Mouse (Mus musculus) hindbrain, embryonic 14.5 days (tissue): ENCODE data around the gene Tnfrsf13c. TPM values are rescaled to one million over a fixed set of nuclear protein-coding genes. Genes with fewer than 3 reads are reported as not detected.
A peak's percentile ranks its signal among the peaks of the same experiment; 100 is the strongest.

Experiments used
- ATAC-seq: fragments of 200-750 bp; cut with Nextera tagmentation; 2 replicates; pipeline ENCODE4 v1.8.0; 2017; ENCODE audit warnings: moderate number of reproducible peaks, mild to moderate bottlenecking, moderate TSS enrichment, moderate library complexity; ENCODE audit not compliant: low FRiP score
- DNase-seq: peaks from one replicate; pipeline ENCODE4 v3.0.0-alpha.2; 2015; ENCODE audit warnings: low spot score
- H3K27ac ChIP-seq: fragments of 300-500 bp; sonication (generic); 2 replicates; pipeline ENCODE4 v1.5.1; 2014; ENCODE audit warnings: mild to moderate bottlenecking, moderate library complexity
- H3K27me3 ChIP-seq: fragments of 300-500 bp; sonication (generic); 2 replicates; pipeline ENCODE4 v1.6.1; 2014; ENCODE audit warnings: mild to moderate bottlenecking, low read length, mixed read lengths; ENCODE audit not compliant: control insufficient read depth, insufficient read depth
- H3K36me3 ChIP-seq: fragments of 300-500 bp; sonication (generic); replicated peaks from 2 replicates; pipeline ENCODE4 v1.6.1; 2014; ENCODE audit not compliant: control insufficient read depth, insufficient read depth
- H3K4me1 ChIP-seq: fragments of 300-500 bp; sonication (generic); replicated peaks from 2 replicates; pipeline ENCODE4 v1.6.1; 2014; ENCODE audit warnings: antibody characterized with exemption, low read length, mixed read lengths; ENCODE audit not compliant: control insufficient read depth, insufficient read depth
- H3K4me2 ChIP-seq: fragments of 300-500 bp; sonication (generic); replicated peaks from 2 replicates; pipeline ENCODE4 v1.6.1; 2014; ENCODE audit warnings: mild to moderate bottlenecking, moderate library complexity
- H3K4me3 ChIP-seq: fragments of 300-500 bp; sonication (generic); replicated peaks from 2 replicates; pipeline ENCODE4 v1.5.1; 2014; ENCODE audit warnings: mild to moderate bottlenecking, low read length
- H3K9ac ChIP-seq: fragments of 300-500 bp; sonication (generic); 2 replicates; pipeline ENCODE4 v1.6.1; 2014
- H3K9me3 ChIP-seq: fragments of 300-500 bp; sonication (generic); 2 replicates; pipeline ENCODE4 v1.6.1; 2016; ENCODE audit warnings: low read length; ENCODE audit not compliant: control insufficient read depth
- WGBS: fragments of 180-500 bp; shearing (Covaris S2); extraction: QIAGEN DNeasy Blood & Tissue Kit; methylation state at CpG from one replicate; pipeline ENCODE4 v1.1.7; 2014; 5-methylcytosine and 5-hydroxymethylcytosine counted together
- polyA plus RNA-seq: library from polyadenylated mRNA; unstranded; fragments of >200 nt; fragmentation: Nextera tagmentation; extraction: Ambion mirVana; gene quantifications from 2 replicates; pipeline ENCODE4 v1.2.1, GENCODE M21; 2014

The Tnfrsf13c gene
- polyA plus RNA-seq, 1 experiment from 2014 or later = 0.68 TPM

- peaks cover 54% of the 10 kb centered on the region for H3K27me3 ChIP-seq
- no peak overlapping the region for H3K4me3 ChIP-seq
- no peak overlapping the region for H3K27ac ChIP-seq
- 0 out of 2 replicates have a peak overlapping the region, but pooled peaks have one; percentile 20 for H3K9ac ChIP-seq
- H3K9me3 ChIP-seq = no peaks in the 10 kb centered on the region
- DNase-seq = peak; percentile 60
- peak overlapping the region; percentile 30; the same call in 1 of the 2 replicates for H3K4me2 ChIP-seq
- H3K4me1 ChIP-seq = peaks cover 19% of the 10 kb centered on the region
- WGBS = 39% methylated on average over 9 of the region's 9 CpGs
- ATAC-seq = peak; percentile 83
- peaks cover 48% of the 10 kb centered on the region for H3K36me3 ChIP-seq
Measured at GRCm38 (mm10) chr15:82206365-82207104, 17.6 kb downstream of the Tnfrsf13c start.

GRCm38 (mm10) chr15:82204680-82205371 lies 19.3 kb downstream of the Tnfrsf13c start:
- no peaks in the 10 kb centered on the region for H3K9me3 ChIP-seq
- H3K4me1 ChIP-seq = peaks cover 19% of the 10 kb centered on the region
- H3K36me3 ChIP-seq = peaks cover 64% of the 10 kb centered on the region
- DNase-seq (no peak), ATAC-seq (no peak)
- H3K27me3 ChIP-seq = peaks cover 37% of the 10 kb centered on the region
- no peak overlapping the region for H3K4me2 ChIP-seq
- 66% methylated on average over 10 of the region's 10 CpGs for WGBS
- H3K4me3 ChIP-seq = no peak overlapping the region
- H3K27ac ChIP-seq = no peak overlapping the region
- no peak overlapping the region for H3K9ac ChIP-seq

GRCm38 (mm10) chr15:82203611-82204351 lies 20.4 kb downstream of the Tnfrsf13c start:
- peaks cover 75% of the 10 kb centered on the region for H3K36me3 ChIP-seq
- H3K4me2 ChIP-seq = no peak overlapping the region
- WGBS = 65% methylated on average over 20 of the region's 20 CpGs

GRCm38 (mm10) chr15:82203090-82203489 lies 21.1 kb downstream of the Tnfrsf13c start:
- Histone ChIP-seq H3K9ac (no peak overlapping the region), H3K27ac (no peak overlapping the region), H3K9me3 (no peaks in the 10 kb centered on the region), H3K4me2 (no peak overlapping the region), H3K4me3 (no peak overlapping the region), H3K36me3 (peaks cover 82% of the 10 kb centered on the region), H3K27me3 (peaks cover 21% of the 10 kb centered on the region), H3K4me1 (peaks cover 19% of the 10 kb centered on the region)
- no peak for DNase-seq
- 89% methylated on average over 10 of the region's 10 CpGs for WGBS
- ATAC-seq = no peak

More at GRCm38 (mm10) chr15:82203611-82204351, 20.4 kb downstream of the Tnfrsf13c start:
- Histone ChIP-seq H3K27me3 (peaks cover 26% of the 10 kb centered on the region), H3K27ac (no peak overlapping the region), H3K4me1 (peaks cover 19% of the 10 kb centered on the region), H3K9me3 (no peaks in the 10 kb centered on the region), H3K4me3 (no peak overlapping the region), H3K9ac (no peak overlapping the region)
- DNase-seq (no peak), ATAC-seq (no peak)

GRCm38 (mm10) chr15:82202086-82202485 lies 22.1 kb downstream of the Tnfrsf13c start:
- DNase-seq (no peak), ATAC-seq (no peak)
- Histone ChIP-seq H3K4me1 (peaks cover 13% of the 10 kb centered on the region), H3K9ac (no peak overlapping the region), H3K4me3 (no peak overlapping the region), H3K9me3 (no peaks in the 10 kb centered on the region), H3K4me2 (no peak overlapping the region), H3K27me3 (peaks cover 19% of the 10 kb centered on the region), H3K27ac (no peak overlapping the region), H3K36me3 (peaks cover 92% of the 10 kb centered on the region)
- WGBS = 89% methylated on average over 6 of the region's 6 CpGs

GRCm38 (mm10) chr15:82199546-82199945 lies 24.6 kb downstream of the Tnfrsf13c start:
- no peak overlapping the region for H3K9ac ChIP-seq
- peaks cover 99% of the 10 kb centered on the region for H3K36me3 ChIP-seq
- H3K4me2 ChIP-seq = no peak overlapping the region
- H3K4me3 ChIP-seq = no peak overlapping the region
- DNase-seq (no peak), ATAC-seq (no peak)
- H3K27ac ChIP-seq = no peak overlapping the region
- WGBS = 90% methylated on average over 12 of the region's 12 CpGs
- H3K27me3 ChIP-seq = no peaks in the 10 kb centered on the region
- no peaks in the 10 kb centered on the region for H3K4me1 ChIP-seq
- no peaks in the 10 kb centered on the region for H3K9me3 ChIP-seq

- H3K9ac ChIP-seq = no peak overlapping the region
- ATAC-seq (no peak), DNase-seq (no peak)
- no peaks in the 10 kb centered on the region for H3K27me3 ChIP-seq
- no peaks in the 10 kb centered on the region for H3K4me1 ChIP-seq
- H3K36me3 ChIP-seq = peaks cover 99% of the 10 kb centered on the region
- no peak overlapping the region for H3K27ac ChIP-seq
- no peaks in the 10 kb centered on the region for H3K9me3 ChIP-seq
- H3K4me3 ChIP-seq = no peak overlapping the region
- 89% methylated on average over 7 of the region's 7 CpGs for WGBS
- H3K4me2 ChIP-seq = no peak overlapping the region
Measured at GRCm38 (mm10) chr15:82198342-82198741, 25.8 kb downstream of the Tnfrsf13c start.

GRCm38 (mm10) chr15:82197937-82198336 lies 26.2 kb downstream of the Tnfrsf13c start:
- Histone ChIP-seq H3K9me3 (no peaks in the 10 kb centered on the region), H3K27me3 (no peaks in the 10 kb centered on the region), H3K27ac (no peak overlapping the region), H3K4me2 (no peak overlapping the region), H3K4me3 (no peak overlapping the region), H3K4me1 (no peaks in the 10 kb centered on the region), H3K36me3 (peaks cover 99% of the 10 kb centered on the region), H3K9ac (no peak overlapping the region)
- WGBS = 96% methylated on average over 11 of the region's 11 CpGs
- DNase-seq = no peak
- no peak for ATAC-seq

- no peak overlapping the region for H3K27ac ChIP-seq
- H3K4me1 ChIP-seq = no peaks in the 10 kb centered on the region
- H3K36me3 ChIP-seq = peaks cover 99% of the 10 kb centered on the region
- ATAC-seq (no peak), DNase-seq (no peak)
- no peaks in the 10 kb centered on the region for H3K27me3 ChIP-seq
- H3K9ac ChIP-seq = no peak overlapping the region
- no peak overlapping the region for H3K4me3 ChIP-seq
- H3K9me3 ChIP-seq = no peaks in the 10 kb centered on the region
- WGBS = 93% methylated on average over 10 of the region's 10 CpGs
- no peak overlapping the region for H3K4me2 ChIP-seq
Measured at GRCm38 (mm10) chr15:82197246-82197750, 26.9 kb downstream of the Tnfrsf13c start.
